Mouse (Mus musculus) heart, embryonic 11.5 days (tissue): Measurements from ENCODE around the gene Magix. TPM values are rescaled to one million over a fixed set of nuclear protein-coding genes. Genes with fewer than 3 reads are reported as not detected.
A peak's percentile ranks its signal among the peaks of the same experiment; 100 is the strongest.
"Not testable (repeated sequence)": the region's sequence is repeated elsewhere in the genome, so short reads cannot be mapped to it uniquely, and the experiment has no call there.

ENCODE experiments used
- ATAC-seq: fragments of 200-750 bp; cut with Nextera tagmentation; replicated peaks from 2 replicates; pipeline ENCODE4 v1.8.0; 2017; ENCODE audit warnings: moderate library complexity; ENCODE audit not compliant: insufficient number of reproducible peaks, low FRiP score, low TSS enrichment
- H3K27ac ChIP-seq: fragments of 300-500 bp; sonication (generic); 2 replicates; pipeline ENCODE4 v1.5.1; 2014; ENCODE audit warnings: mild to moderate bottlenecking, low read depth, low read length
- H3K27me3 ChIP-seq: fragments of 300-500 bp; sonication (generic); 2 replicates; pipeline ENCODE4 v1.6.1; 2014; ENCODE audit warnings: mild to moderate bottlenecking, low read length, mixed read lengths; ENCODE audit not compliant: control insufficient read depth, insufficient read depth
- H3K36me3 ChIP-seq: fragments of 300-500 bp; sonication (generic); 2 replicates; pipeline ENCODE4 v1.6.1; 2014; ENCODE audit warnings: mild to moderate bottlenecking, low read length, moderate library complexity, mixed read lengths; ENCODE audit not compliant: control insufficient read depth, insufficient read depth
- H3K4me1 ChIP-seq: fragments of 300-500 bp; sonication (generic); 2 replicates; pipeline ENCODE4 v1.6.1; 2014; ENCODE audit warnings: low read length; ENCODE audit not compliant: control insufficient read depth, insufficient read depth
- H3K4me2 ChIP-seq: fragments of 300-500 bp; sonication (generic); 2 replicates; pipeline ENCODE4 v1.6.1; 2014; ENCODE audit warnings: mild to moderate bottlenecking, moderate library complexity
- H3K4me3 ChIP-seq: fragments of 300-500 bp; sonication (generic); 2 replicates; pipeline ENCODE4 v1.5.1; 2014; ENCODE audit warnings: low read depth, low read length
- H3K9ac ChIP-seq: fragments of 300-500 bp; sonication (generic); 2 replicates; pipeline ENCODE4 v1.6.1; 2014; ENCODE audit warnings: mild to moderate bottlenecking, low read depth, low read length, moderate library complexity
- H3K9me3 ChIP-seq: fragments of 300-500 bp; sonication (generic); replicated peaks from 2 replicates; pipeline ENCODE4 v1.6.1; 2016; ENCODE audit warnings: low read length; ENCODE audit not compliant: control insufficient read depth
- WGBS: fragments of 180-500 bp; shearing (Covaris S2); extraction: QIAGEN DNeasy Blood & Tissue Kit; methylation state at CpG from one replicate; pipeline ENCODE4 v1.1.7; 2014; ENCODE audit not compliant: insufficient replicate concordance; 5-methylcytosine and 5-hydroxymethylcytosine counted together
- polyA plus RNA-seq: library from polyadenylated mRNA; unstranded; fragments of >200 nt; fragmentation: Nextera tagmentation; extraction: Ambion mirVana; gene quantifications from 2 replicates; pipeline ENCODE4 v1.2.1, GENCODE M21; 2014

Magix gene
- polyA plus RNA-seq, 1 experiment from 2014 or later: not detected

- Histone ChIP-seq H3K27ac (peak within 1 kb of the TSS; percentile 94), H3K9ac (peak within 1 kb of the TSS; percentile 78), H3K4me2 (peak within 1 kb of the TSS; percentile 71), H3K4me1 (peaks cover 3% of the 10 kb centered on the region; the same call in 1 of the 2 replicates), H3K36me3 (peaks cover 2% of the 10 kb centered on the region; the same call in 1 of the 2 replicates), H3K9me3 (no peaks in the 10 kb centered on the region), H3K27me3 (no peaks in the 10 kb centered on the region), H3K4me3 (peak within 1 kb of the TSS; percentile 63)
- 17% methylated on average over 22 of the region's 22 CpGs for WGBS
- peak; percentile 72 for ATAC-seq
Observed at GRCm38 (mm10) chrX:7721514-7722281, 40.6 kb upstream of the Magix start, which contains the start of gene Gm45208. Gene Gm45208 (plus strand): TSS chrX:7722245.

- not testable (repeated sequence) for H3K27ac ChIP-seq, H3K27me3 ChIP-seq, H3K9me3 ChIP-seq, H3K4me3 ChIP-seq, H3K9ac ChIP-seq, H3K4me2 ChIP-seq, H3K36me3 ChIP-seq, ATAC-seq, H3K4me1 ChIP-seq
- WGBS: 53% methylated on average over 1 of the region's 1 CpGs
Observed at GRCm38 (mm10) chrX:7716058-7716457, 35.0 kb upstream of the Magix start.

- not testable (repeated sequence) for H3K27me3 ChIP-seq, H3K36me3 ChIP-seq, H3K27ac ChIP-seq, H3K9me3 ChIP-seq, H3K4me1 ChIP-seq
- 16% methylated on average over 35 of the region's 60 CpGs for WGBS
- Histone ChIP-seq H3K4me3 (peak within 1 kb of the TSS; percentile 37), H3K9ac (0 out of 2 replicates have a peak within 1 kb of the TSS, but pooled peaks have one; percentile 46), H3K4me2 (peak within 1 kb of the TSS; percentile 61)
- peak; percentile 95 for ATAC-seq
Observed at GRCm38 (mm10) chrX:7714135-7714899, 33.3 kb upstream of the Magix start, which contains the start of gene Wdr45. Gene Wdr45 (plus strand): TSS chrX:7714333.

DNA sequence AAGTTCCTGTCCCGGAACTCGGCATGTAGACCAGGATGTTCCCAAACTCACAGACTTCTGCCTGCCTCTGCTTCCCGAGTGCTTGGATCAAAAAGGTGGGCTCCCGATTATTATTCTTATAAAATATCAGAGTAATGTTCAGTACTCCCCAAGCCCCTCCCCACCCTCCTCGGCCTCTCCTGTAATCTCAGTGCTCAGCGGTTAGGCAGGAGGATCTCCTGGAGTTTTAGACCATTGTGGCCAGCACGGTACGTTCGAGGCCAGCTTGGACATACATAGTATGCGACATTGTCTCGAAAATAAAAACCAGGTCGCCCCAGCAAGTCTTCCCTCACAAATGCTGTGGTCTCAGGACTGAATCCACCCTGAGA is 32.7 kb upstream of the Magix start:
- not testable (repeated sequence) for H3K4me1 ChIP-seq, ATAC-seq, H3K27ac ChIP-seq, H3K9me3 ChIP-seq, H3K36me3 ChIP-seq, H3K27me3 ChIP-seq
- 31% methylated on average over 4 of the region's 12 CpGs for WGBS
- Histone ChIP-seq H3K4me3 (peak overlapping the region; percentile 37), H3K9ac (0 out of 2 replicates have a peak overlapping the region, but pooled peaks have one; percentile 46), H3K4me2 (peak overlapping the region; percentile 61)

- WGBS: 9% methylated on average over 33 of the region's 33 CpGs
- peak; percentile 85 for ATAC-seq
- no peaks in the 10 kb centered on the region for H3K4me1 ChIP-seq
- H3K4me2 ChIP-seq: peak within 1 kb of the TSS; percentile 67
- no peaks in the 10 kb centered on the region for H3K27me3 ChIP-seq
- H3K4me3 ChIP-seq: peak within 1 kb of the TSS; percentile 67
- H3K27ac ChIP-seq: no peak within 1 kb of the TSS; the same call in 1 of the 2 replicates
- H3K9ac ChIP-seq: peak within 1 kb of the TSS; percentile 75
- H3K9me3 ChIP-seq: no peaks in the 10 kb centered on the region
- H3K36me3 ChIP-seq: no peaks in the 10 kb centered on the region; the same call in 1 of the 2 replicates
Observed at GRCm38 (mm10) chrX:7696954-7697381, 15.9 kb upstream of the Magix start, which contains the start of gene Gpkow. Gene Gpkow (plus strand): TSS chrX:7697131.

DNA sequence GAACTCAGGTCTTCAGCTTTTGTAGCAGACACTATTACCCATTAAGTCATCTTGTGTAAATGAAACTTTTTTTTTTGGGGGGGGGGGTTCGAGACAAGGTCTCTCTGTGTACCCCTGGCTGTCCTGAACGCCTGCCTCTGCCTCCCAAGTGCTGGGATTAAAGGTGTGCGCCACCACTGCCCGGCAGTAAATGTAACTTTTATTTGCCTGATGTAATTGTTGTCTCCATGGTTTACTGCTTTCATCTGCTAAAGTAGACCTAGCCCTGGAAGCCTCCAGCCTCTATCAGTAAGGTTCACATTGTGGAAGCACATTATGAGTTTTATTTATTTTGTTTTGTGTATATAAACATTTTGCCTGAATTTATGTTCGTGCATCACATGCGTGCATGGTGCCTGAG is 15.5 kb upstream of the Magix start:
- Histone ChIP-seq H3K9ac (no peak overlapping the region), H3K9me3 (no peaks in the 10 kb centered on the region), H3K4me1 (no peaks in the 10 kb centered on the region), H3K36me3 (no peaks in the 10 kb centered on the region; the same call in 1 of the 2 replicates), H3K27ac (no peak overlapping the region), H3K4me3 (peak overlapping the region; percentile 67; the same call in 1 of the 2 replicates), H3K27me3 (no peaks in the 10 kb centered on the region), H3K4me2 (peak overlapping the region; percentile 51)
- 38% methylated on average over 6 of the region's 6 CpGs for WGBS
- no peak for ATAC-seq

DNA sequence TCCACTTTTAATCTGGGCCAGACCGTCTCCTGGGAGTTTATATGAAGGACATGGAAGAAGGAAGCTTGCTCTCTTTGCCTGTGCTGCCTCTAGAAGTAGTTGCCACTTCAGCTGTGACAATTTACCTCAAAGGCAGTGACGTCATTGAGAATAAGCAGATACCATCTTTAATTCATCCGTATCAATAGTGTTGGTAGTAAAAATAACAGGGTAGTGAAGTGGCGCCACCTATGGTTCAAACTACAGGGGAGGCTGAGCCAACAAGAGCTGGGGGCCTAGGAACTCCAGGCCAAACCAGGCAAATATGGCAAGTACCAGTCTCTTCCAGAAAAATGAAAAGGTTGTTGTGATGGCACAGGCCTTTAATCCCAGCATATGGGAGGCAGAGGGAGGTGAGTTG is 11.8 kb upstream of the Magix start:
- no peak overlapping the region for H3K9ac ChIP-seq
- H3K27me3 ChIP-seq: no peaks in the 10 kb centered on the region
- no peaks in the 10 kb centered on the region for H3K4me1 ChIP-seq
- H3K4me2 ChIP-seq: no peak overlapping the region
- no peaks in the 10 kb centered on the region for H3K36me3 ChIP-seq
- WGBS: 33% methylated on average over 4 of the region's 4 CpGs
- H3K4me3 ChIP-seq: no peak overlapping the region
- H3K9me3 ChIP-seq: no peaks in the 10 kb centered on the region
- ATAC-seq: no peak
- H3K27ac ChIP-seq: no peak overlapping the region

DNA sequence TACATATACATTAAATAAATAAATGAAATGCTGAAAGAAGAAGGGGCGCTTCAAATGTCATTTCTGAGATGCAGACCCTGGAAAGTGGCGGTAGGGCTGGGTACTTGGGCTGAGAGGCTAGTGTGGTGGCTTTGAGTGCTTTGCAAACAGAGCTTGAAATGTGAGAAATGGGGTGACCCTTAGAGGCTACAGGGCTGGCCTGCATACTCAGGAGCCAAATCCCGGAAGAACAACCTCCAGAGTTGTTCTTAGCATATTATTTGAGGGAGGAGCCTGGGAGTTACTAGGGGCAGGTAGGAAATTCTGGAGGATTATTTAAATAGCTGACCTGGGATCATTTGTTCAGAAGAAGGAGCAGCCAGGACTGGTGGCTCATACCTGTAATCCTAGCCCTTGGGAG is 9.4 kb upstream of the Magix start:
- no peak overlapping the region for H3K4me2 ChIP-seq
- H3K36me3 ChIP-seq: no peaks in the 10 kb centered on the region
- no peaks in the 10 kb centered on the region for H3K27me3 ChIP-seq
- no peaks in the 10 kb centered on the region for H3K4me1 ChIP-seq
- H3K4me3 ChIP-seq: no peak overlapping the region
- ATAC-seq: no peak
- H3K9ac ChIP-seq: no peak overlapping the region
- no peaks in the 10 kb centered on the region for H3K9me3 ChIP-seq
- WGBS: 52% methylated on average over 3 of the region's 3 CpGs
- H3K27ac ChIP-seq: no peak overlapping the region
